ENCODE assay signal across 12 mouse cellular contexts in genomic region chr17:26705463-26706359, GRCm38 (mm10). TPM values are rescaled to one million over a fixed set of nuclear protein-coding genes. Genes with fewer than 3 reads are reported as not detected.
DNase-seq lines count a peak whose midpoint lies in the region; ATAC-seq lines count a peak whose summit lies in the region.
"Had no signal": no experiment of that assay in that cellular context is flagged by ENCODE, and none has a peak within 500 bp of the region (broad histone marks: within the 10 kb centered on the region; RNA-seq: fewer than 3 reads in every experiment).

No protein-coding gene starts in this region.

- peaks cover 53% of the 10 kb centered on the region for H3K4me1 ChIP-seq in heart, embryonic 15.5 days (replicated peaks)
- peaks cover 41% of the 10 kb centered on the region for H3K4me1 ChIP-seq in liver, embryonic 11.5 days (replicated peaks; ENCODE audit: control insufficient read depth, insufficient read depth, low read length)
- H3K4me1 ChIP-seq: embryonic facial prominence, embryonic 13.5 days had no signal

- H3K4me2 ChIP-seq in heart, embryonic 15.5 days: no peak overlapping the region
- H3K4me2 ChIP-seq in liver, embryonic 11.5 days: peak overlapping the region; percentile 41
- H3K4me2 ChIP-seq: embryonic facial prominence, embryonic 13.5 days; lung, embryonic 14.5 days; midbrain, embryonic 11.5 days had no signal

- no peak for ATAC-seq in heart, embryonic 15.5 days (replicated peaks; ENCODE audit: insufficient number of reproducible peaks, insufficient read depth, low FRiP score, low read depth)
- peak; percentile 56; the same call in 1 of the 2 replicates for ATAC-seq in liver, embryonic 11.5 days (replicated peaks; ENCODE audit: low FRiP score)
- no peak for ATAC-seq in activated CD4-positive, CD25-positive, alpha-beta regulatory T cell, adult 4 months
- ATAC-seq: forebrain, embryonic 16.5 days had no signal

- H3K27me3 ChIP-seq in heart, embryonic 15.5 days: no peaks in the 10 kb centered on the region
- no peaks in the 10 kb centered on the region for H3K27me3 ChIP-seq in liver, embryonic 11.5 days (replicated peaks; ENCODE audit: control insufficient read depth, insufficient read depth, low read length)

- no peak for DNase-seq in heart, adult 9 months (ENCODE audit: low spot score in 2 of 2)
- DNase-seq in right cerebral cortex, postnatal 10 days (ENCODE audit: low spot score in 2 of 2): peak; percentile 39 to 53
- no peak for DNase-seq in right cerebral cortex, postnatal 4 days
- DNase-seq in liver, embryonic 11.5 days (ENCODE audit: low spot score): no peak
- no peak for DNase-seq in lung, postnatal 36 days
- DNase-seq: kidney, adult 9 months; lung, embryonic 14.5 days had no signal

- no peaks in the 10 kb centered on the region for H3K9me3 ChIP-seq in heart, embryonic 15.5 days (replicated peaks)
- no peaks in the 10 kb centered on the region for H3K9me3 ChIP-seq in liver, embryonic 11.5 days (ENCODE audit: control insufficient read depth, low read length)
- H3K9me3 ChIP-seq: embryonic facial prominence, embryonic 13.5 days had no signal

- peaks cover 3% of the 10 kb centered on the region; the same call in 1 of the 2 replicates for H3K36me3 ChIP-seq in heart, embryonic 15.5 days
- H3K36me3 ChIP-seq in liver, embryonic 11.5 days (ENCODE audit: control insufficient read depth, insufficient read depth, low read length): peaks cover 2% of the 10 kb centered on the region; the same call in 1 of the 2 replicates

- H3K9ac ChIP-seq in heart, embryonic 15.5 days: no peak overlapping the region
- H3K9ac ChIP-seq in liver, embryonic 11.5 days (ENCODE audit: low read depth, low read length): peak overlapping the region; percentile 3; the same call in 1 of the 2 replicates
- H3K9ac ChIP-seq: embryonic facial prominence, embryonic 13.5 days; lung, embryonic 14.5 days had no signal

- no peak overlapping the region for H3K4me3 ChIP-seq in heart, embryonic 15.5 days
- H3K4me3 ChIP-seq in liver, embryonic 11.5 days (ENCODE audit: low read depth, low read length): no peak overlapping the region
- H3K4me3 ChIP-seq: embryonic facial prominence, embryonic 13.5 days had no signal

- H3K27ac ChIP-seq in heart, embryonic 15.5 days: peak overlapping the region; percentile 71
- H3K27ac ChIP-seq in liver, embryonic 11.5 days (ENCODE audit: low read depth, low read length): peak overlapping the region; percentile 69
- H3K27ac ChIP-seq: embryonic facial prominence, embryonic 13.5 days had no signal

- 45% methylated on average over 11 of the region's 11 CpGs for WGBS in heart, embryonic 15.5 days
- 61% methylated on average over 11 of the region's 11 CpGs for WGBS in liver, embryonic 11.5 days

RNA-seq across cellular contexts. Expression of gene Crebrf, which starts 9.7 kb away (rescaled TPM):
- 6.5 and 8.6 TPM in 2 replicates for polyA plus RNA-seq in heart, embryonic 15.5 days (2015; fragmentation: Nextera tagmentation; extraction: Ambion mirVana)
- 1.8 and 2.4 TPM in 2 replicates for polyA plus RNA-seq in liver, embryonic 11.5 days (2014; fragmentation: Nextera tagmentation; extraction: Ambion mirVana)
- 10 to 100 TPM; 31.2 to 37.5 TPM for polyA plus RNA-seq in activated CD4-positive, CD25-positive, alpha-beta regulatory T cell, adult 4 months (2017; shearing (Covaris generic))

RNA-seq across cellular contexts. Expression of gene Atp6v0e, which starts 42.7 kb away (rescaled TPM):
- polyA plus RNA-seq in heart, embryonic 15.5 days (2015; fragmentation: Nextera tagmentation; extraction: Ambion mirVana): 197 and 200 TPM in 2 replicates
- polyA plus RNA-seq in liver, embryonic 11.5 days (2014; fragmentation: Nextera tagmentation; extraction: Ambion mirVana): 244 and 245 TPM in 2 replicates
- polyA plus RNA-seq in activated CD4-positive, CD25-positive, alpha-beta regulatory T cell, adult 4 months (2017; shearing (Covaris generic)): 100 to 1,000 TPM; 391 to 437 TPM

Comparison
In these comparisons a context has a peak if more than half of its experiments do, and no peak if none do; other contexts are left out.
1. DNase-seq: peak in right cerebral cortex, postnatal 10 days (2 of 2); none in heart, adult 9 months (0 of 2), right cerebral cortex, postnatal 4 days (single experiment), liver, embryonic 11.5 days (single experiment) and lung, postnatal 36 days (single experiment).